Mouse (Mus musculus) adrenal gland, adult 2 months (tissue): ENCODE measurements at regions not wholly inside any gene's neighbourhood (a gene's known extent, or its start where the extent isn't known, plus 50 kb on each side); places are given as distances from the start of the nearest gene placed in this dataset.

ENCODE experiments used
- DNase-seq: peaks from one replicate; pipeline ENCODE4 v3.0.0; 2021

- no peak for DNase-seq
Measured at GRCm38 (mm10) chr10:45763160-45763955, 185.7 kb downstream of the Hace1 start.

DNA sequence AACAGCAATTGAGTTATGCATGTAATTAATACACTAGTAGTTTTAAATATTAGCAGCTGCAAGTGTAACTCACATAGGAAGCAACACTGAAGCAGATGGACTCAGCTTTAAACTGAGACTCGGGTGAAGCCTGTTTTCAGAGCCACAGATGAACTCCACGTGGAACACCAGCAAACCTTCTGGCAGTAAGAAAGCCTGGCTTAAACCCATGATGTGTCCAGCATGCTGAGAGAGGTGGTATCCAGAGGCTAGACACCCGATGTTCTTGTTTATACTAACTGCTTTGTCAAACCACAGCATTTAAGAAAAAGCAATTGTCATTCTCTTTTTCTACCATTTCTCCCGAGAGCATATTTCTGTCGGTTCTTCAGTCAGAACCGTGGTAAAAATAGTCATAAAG is 202.1 kb downstream of the Hace1 start:
- no peak for DNase-seq

DNA sequence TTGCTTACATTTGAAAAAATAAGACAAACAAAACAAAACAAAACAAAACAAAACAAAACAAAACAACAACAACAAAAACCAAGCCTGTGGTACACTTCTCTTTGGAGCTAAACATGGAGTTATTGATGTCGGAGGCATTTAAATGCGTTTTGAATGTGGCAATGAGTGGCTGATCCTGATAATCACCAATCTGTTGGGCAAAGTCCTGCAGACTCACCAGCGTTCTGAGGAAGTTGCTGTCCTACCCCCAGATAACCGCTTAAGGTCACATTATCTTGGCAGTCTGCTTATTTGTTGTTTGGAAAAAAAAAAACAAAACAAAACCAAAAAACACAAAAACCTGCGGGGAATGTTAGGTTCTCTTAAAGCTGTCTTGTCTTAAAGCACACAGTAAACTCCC is 205.4 kb downstream of the Hace1 start:
- no peak for DNase-seq

DNA sequence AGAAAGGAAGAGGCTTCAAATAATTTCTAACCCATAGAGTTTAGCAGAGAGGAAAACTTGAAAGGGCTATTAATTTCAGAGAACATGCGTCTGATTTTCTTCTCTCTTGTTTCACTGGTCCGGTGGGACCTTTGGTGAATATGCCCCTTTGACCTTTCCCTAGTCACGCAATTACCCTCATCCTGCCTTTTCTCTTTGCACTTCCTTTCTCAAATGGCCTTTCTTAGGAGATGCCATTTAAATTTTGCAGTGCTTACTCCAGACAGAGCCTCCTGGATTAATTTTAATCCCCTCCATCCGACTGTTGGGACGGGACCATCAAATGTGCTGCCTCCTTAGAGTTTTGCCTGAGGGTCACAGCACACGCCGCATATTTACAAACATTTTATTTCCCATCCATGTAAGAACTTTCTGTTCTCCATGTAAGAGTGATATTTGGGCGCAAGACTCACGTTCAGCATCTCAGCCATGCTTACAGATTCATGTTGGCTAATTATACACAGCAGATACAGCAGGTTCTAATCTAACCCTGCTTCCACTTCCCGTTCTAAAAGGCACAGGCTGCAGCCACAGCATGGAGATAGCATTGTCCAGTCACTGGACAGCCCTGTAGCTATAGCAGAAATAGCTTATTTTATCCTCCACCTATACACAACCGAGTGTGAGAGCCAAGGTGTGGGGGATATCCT is 206.0 kb downstream of the Hace1 start:
- DNase-seq: no peak

GRCm38 (mm10) chr10:45784150-45784479 is 206.5 kb downstream of the Hace1 start:
- DNase-seq: no peak

- no peak for DNase-seq
Measured at GRCm38 (mm10) chr10:45784575-45784974, 206.9 kb downstream of the Hace1 start.

DNA sequence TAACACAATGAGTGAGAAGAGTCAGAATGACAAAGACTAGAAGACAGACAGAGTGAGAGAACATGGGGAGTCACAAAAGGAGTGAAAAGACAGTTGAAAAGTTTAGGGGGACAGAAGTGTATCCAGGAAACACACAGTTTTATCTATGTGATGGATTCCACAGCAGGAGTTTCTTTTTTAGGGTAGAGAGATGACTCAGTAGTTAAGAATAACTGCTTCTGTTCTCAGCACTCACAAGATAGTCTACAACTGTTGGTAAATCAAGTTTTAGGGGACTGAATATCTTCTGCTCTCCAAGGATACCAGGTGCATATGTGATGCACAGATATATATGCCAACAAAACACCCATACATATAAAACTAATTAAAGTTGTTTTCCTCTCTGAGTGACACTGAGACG is 210.7 kb downstream of the Hace1 start:
- no peak for DNase-seq

- no peak for DNase-seq
Measured at GRCm38 (mm10) chr10:45795582-45795981, 218.0 kb downstream of the Hace1 start.

GRCm38 (mm10) chr10:45800070-45800851 is 222.6 kb downstream of the Hace1 start:
- peak; percentile 30 for DNase-seq

- DNase-seq: no peak
Measured at GRCm38 (mm10) chr10:45801463-45801862, 223.8 kb downstream of the Hace1 start.

- no peak for DNase-seq
Measured at GRCm38 (mm10) chr10:45806984-45807827, 229.6 kb downstream of the Hace1 start.

- peak; percentile 14 for DNase-seq
Measured at GRCm38 (mm10) chr10:45811882-45812281, 234.3 kb downstream of the Hace1 start.

- DNase-seq: no peak
Measured at GRCm38 (mm10) chr10:45813804-45814203, 236.2 kb downstream of the Hace1 start.

DNA sequence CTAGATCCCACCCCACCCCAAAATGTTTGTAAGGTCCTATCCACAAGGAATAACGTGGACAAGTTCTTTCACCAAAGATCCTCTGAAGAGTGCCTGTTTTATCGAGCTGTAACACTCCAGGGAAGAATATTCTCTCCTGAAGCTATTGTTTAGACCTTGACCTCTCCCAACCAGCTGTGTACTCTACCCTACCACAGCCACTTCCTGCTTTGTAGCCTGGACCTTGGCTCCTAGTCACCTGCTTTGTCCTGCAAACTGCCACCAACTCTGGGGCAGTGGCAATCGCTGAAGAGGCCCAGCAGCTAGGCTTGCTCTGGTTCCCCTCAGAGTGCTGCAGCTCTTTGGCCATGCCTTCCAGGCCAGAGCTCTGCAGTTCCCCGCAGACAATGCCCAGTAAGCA is 239.1 kb downstream of the Hace1 start:
- DNase-seq: no peak

GRCm38 (mm10) chr10:45820986-45821655 is 243.5 kb downstream of the Hace1 start:
- no peak for DNase-seq

DNA sequence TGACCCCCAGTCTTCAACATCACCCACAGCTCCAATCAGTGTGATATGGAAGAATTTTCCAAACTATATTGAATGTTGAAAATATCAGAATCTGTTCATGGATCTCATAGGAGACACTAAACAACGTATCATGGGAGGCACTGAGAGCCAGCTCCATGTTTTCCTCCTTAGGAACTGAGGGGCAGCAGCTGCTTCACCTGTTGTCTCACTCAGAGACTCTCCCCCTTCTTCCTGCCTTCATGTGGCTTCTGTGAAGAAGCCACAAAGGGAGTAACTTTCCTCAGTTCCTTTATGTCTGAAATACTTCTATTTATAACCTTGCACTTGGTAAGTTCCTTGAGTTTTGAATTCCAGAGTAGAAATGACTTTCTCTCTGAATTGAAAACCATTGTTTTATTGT is 244.6 kb downstream of the Hace1 start:
- no peak for DNase-seq

GRCm38 (mm10) chr10:45823612-45824011 is 246.0 kb downstream of the Hace1 start:
- no peak for DNase-seq

- DNase-seq: no peak
Measured at GRCm38 (mm10) chr10:45848654-45849053, 271.0 kb downstream of the Hace1 start.

- no peak for DNase-seq
Measured at GRCm38 (mm10) chr10:45849841-45850240, 272.2 kb downstream of the Hace1 start.

- DNase-seq: peak; percentile 4
Measured at GRCm38 (mm10) chr10:45850625-45851024, 273.0 kb downstream of the Hace1 start.

GRCm38 (mm10) chr10:45852688-45853087 is 275.1 kb downstream of the Hace1 start:
- no peak for DNase-seq
